Comparison of ENCODE assay signal across 13 mouse cellular contexts in the genomic region with DNA sequence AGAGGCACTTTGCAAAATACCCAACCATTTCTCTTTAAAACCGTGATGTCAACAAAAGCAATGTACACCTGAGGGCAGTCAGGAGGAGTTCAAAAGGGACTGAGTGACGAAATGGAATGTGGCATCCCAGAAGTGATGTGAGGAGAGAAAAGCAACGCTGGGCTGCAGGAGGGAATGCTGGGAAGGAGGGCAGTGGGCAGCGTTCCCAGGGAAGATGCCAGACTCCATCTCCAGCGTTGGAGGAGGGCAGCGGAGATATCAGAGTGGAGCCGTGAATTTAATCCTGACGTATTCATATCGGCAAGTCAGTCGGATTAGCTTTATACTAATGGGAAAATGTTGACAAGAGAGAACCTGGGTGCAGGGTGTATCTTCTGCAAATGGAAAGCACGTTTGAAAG.
DNase-seq lines count a peak whose midpoint lies in the region.
"Had no signal": no experiment of that assay in that cellular context is flagged by ENCODE, and none has a peak within 500 bp of the region (broad histone marks: within the 10 kb centered on the region; RNA-seq: fewer than 3 reads in every experiment).

No protein-coding gene starts in this region.

- peak; percentile 5 for DNase-seq in cerebellum, adult 11 months
- no peak for DNase-seq in cerebellum, adult 8-10 months
- DNase-seq in right cerebral cortex, postnatal 4 days: peak; percentile 16
- no peak for DNase-seq in right cerebral cortex, postnatal 10 days (ENCODE audit: low spot score in 2 of 2)
- DNase-seq in cerebellum, postnatal 10 days: peak; percentile 79
- DNase-seq in cerebellum, postnatal 36 days: peak; percentile 34 to 42
- no peak for DNase-seq in heart, adult 11 months
- no peak for DNase-seq in kidney, postnatal 4 days
- DNase-seq: adrenal gland, postnatal 10 days; adrenal gland, postnatal 36 days; gastrocnemius, postnatal 14 days; heart, adult 18-20 months; kidney, adult 2 months had no signal

Comparison
In these comparisons a context has a peak if more than half of its experiments do, and no peak if none do; other contexts are left out.
1. DNase-seq: peak in cerebellum, adult 11 months (single experiment), right cerebral cortex, postnatal 4 days (single experiment), cerebellum, postnatal 10 days (2 of 2) and cerebellum, postnatal 36 days (2 of 2); none in cerebellum, adult 8-10 months (single experiment), right cerebral cortex, postnatal 10 days (0 of 2), heart, adult 11 months (single experiment) and kidney, postnatal 4 days (0 of 2).